In the genomic region with DNA sequence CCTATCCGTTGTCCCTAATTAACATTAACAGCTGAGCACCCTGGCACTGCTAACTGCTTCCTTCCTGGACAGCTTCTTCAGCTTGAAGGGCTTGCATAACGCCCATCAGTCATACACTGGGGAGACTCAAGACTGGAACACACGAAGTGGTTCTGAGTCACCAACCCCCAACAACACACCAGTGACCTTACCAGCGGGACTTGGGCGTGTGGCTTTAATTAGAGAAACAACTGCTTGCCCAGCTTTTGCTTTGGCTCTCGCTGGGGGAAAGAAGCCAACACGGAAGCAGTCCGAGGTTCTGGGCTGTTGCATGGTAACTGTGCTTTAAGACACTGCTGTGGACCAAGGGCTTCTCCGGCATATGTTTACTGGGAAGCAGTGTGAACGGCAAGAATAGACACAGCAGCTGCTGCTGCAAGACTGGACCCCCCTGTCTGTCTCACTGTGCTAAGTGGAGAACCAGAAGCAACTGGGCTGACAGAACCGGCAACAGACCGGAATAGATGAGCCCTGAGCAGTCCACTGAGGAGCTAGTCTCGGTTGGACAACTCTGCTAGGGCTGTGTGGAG, we compare ENCODE assay signal across 9 mouse cellular contexts. TPM values are rescaled to one million over a fixed set of nuclear protein-coding genes. Genes with fewer than 3 reads are reported as not detected.
DNase-seq lines count a peak whose midpoint lies in the region; ATAC-seq and TF ChIP-seq lines count a peak whose summit lies in the region.
"Had no signal": no experiment of that assay in that cellular context is flagged by ENCODE, and none has a peak within 500 bp of the region (broad histone marks: within the 10 kb centered on the region; RNA-seq: fewer than 3 reads in every experiment).

No protein-coding gene starts in this region.

- no peak for TF ChIP-seq CTCF in gastrocnemius, adult 2 months (IDR thresholded peaks at IDR 0.05)
- no peak for TF ChIP-seq CTCF in lung, embryonic 14.5 days (IDR thresholded peaks at IDR 0.05; ENCODE audit: low read depth)

- H3K36me3 ChIP-seq in intestine, embryonic 15.5 days: no peaks in the 10 kb centered on the region
- H3K36me3 ChIP-seq in lung, embryonic 14.5 days (ENCODE audit: insufficient read depth): no peaks in the 10 kb centered on the region
- H3K36me3 ChIP-seq: liver, embryonic 13.5 days had no signal

- H3K9me3 ChIP-seq in intestine, embryonic 15.5 days: no peaks in the 10 kb centered on the region
- H3K9me3 ChIP-seq in lung, embryonic 14.5 days (ENCODE audit: low read depth, low read length): no peaks in the 10 kb centered on the region
- H3K9me3 ChIP-seq: liver, embryonic 13.5 days had no signal

- no peaks in the 10 kb centered on the region for H3K27me3 ChIP-seq in intestine, embryonic 15.5 days (replicated peaks)
- H3K27me3 ChIP-seq in lung, embryonic 14.5 days (ENCODE audit: insufficient read depth, low read length): no peaks in the 10 kb centered on the region
- H3K27me3 ChIP-seq: liver, embryonic 13.5 days had no signal

- intact Hi-C loops in gastrocnemius, adult 2 months (cut with DNase I): no loop called here

- no peaks in the 10 kb centered on the region for H3K4me1 ChIP-seq in intestine, embryonic 15.5 days (replicated peaks)
- H3K4me1 ChIP-seq in lung, embryonic 14.5 days (ENCODE audit: insufficient read depth): no peaks in the 10 kb centered on the region
- H3K4me1 ChIP-seq: liver, embryonic 13.5 days had no signal

- DNase-seq in layer of hippocampus, adult 9-11 months: peak; percentile 11
- no peak for DNase-seq in layer of hippocampus, adult 11-12 months (ENCODE audit: low spot score)
- peak; percentile 61 for DNase-seq in brain, adult 2 months (ENCODE audit: low read depth, low spot score)
- DNase-seq in gastrocnemius, adult 2 months: peak; percentile 86
- peak; percentile 64 for DNase-seq in lung, embryonic 14.5 days
- DNase-seq in right cerebral cortex, postnatal 14 days: peak; percentile 18
- no peak for DNase-seq in thymus, postnatal 14 days
- DNase-seq: liver, embryonic 13.5 days had no signal

- peak overlapping the region; percentile 84 for H3K27ac ChIP-seq in gastrocnemius, adult 2 months
- no peak overlapping the region for H3K27ac ChIP-seq in intestine, embryonic 15.5 days
- H3K27ac ChIP-seq in lung, embryonic 14.5 days (ENCODE audit: low read depth): no peak overlapping the region
- H3K27ac ChIP-seq: liver, embryonic 13.5 days had no signal

- peak overlapping the region; percentile 71 for H3K4me3 ChIP-seq in gastrocnemius, adult 2 months
- no peak overlapping the region for H3K4me3 ChIP-seq in intestine, embryonic 15.5 days (replicated peaks)
- no peak overlapping the region for H3K4me3 ChIP-seq in lung, embryonic 14.5 days (ENCODE audit: low read depth, low read length)
- H3K4me3 ChIP-seq: liver, embryonic 13.5 days had no signal

- no peak overlapping the region for H3K9ac ChIP-seq in intestine, embryonic 15.5 days
- no peak overlapping the region for H3K9ac ChIP-seq in lung, embryonic 14.5 days
- H3K9ac ChIP-seq: liver, embryonic 13.5 days had no signal

- peak overlapping the region; percentile 35; the same call in 1 of the 2 replicates for H3K4me2 ChIP-seq in intestine, embryonic 15.5 days (replicated peaks)
- peak overlapping the region; percentile 39 for H3K4me2 ChIP-seq in lung, embryonic 14.5 days
- H3K4me2 ChIP-seq: liver, embryonic 13.5 days had no signal

- ATAC-seq in intestine, embryonic 15.5 days: 0 out of 2 replicates have a peak, but pooled peaks have one; percentile 10
- peak; percentile 49; the same call in 1 of the 2 replicates for ATAC-seq in lung, embryonic 14.5 days (ENCODE audit: insufficient read depth)

- 40% methylated on average over 13 of the region's 13 CpGs for WGBS in intestine, embryonic 15.5 days
- 37% methylated on average over 13 of the region's 13 CpGs for WGBS in lung, embryonic 14.5 days

RNA-seq across cellular contexts. Expression of a gene that starts 11.3 kb away (rescaled TPM):
- 1 to 10 TPM; 2.3 to 3.0 TPM for total RNA-seq in gastrocnemius, adult 2 months (2021)
- 10.4 and 11.1 TPM in 2 replicates for polyA plus RNA-seq in intestine, embryonic 15.5 days (2015; fragmentation: Nextera tagmentation; extraction: Ambion mirVana)
- polyA plus RNA-seq in lung, embryonic 14.5 days (2014; fragmentation: Nextera tagmentation; extraction: Ambion mirVana): 3.5 and 4.1 TPM in 2 replicates

Comparison
In these comparisons a context has a peak if more than half of its experiments do, and no peak if none do; other contexts are left out.
1. DNase-seq: peak in layer of hippocampus, adult 9-11 months (single experiment), brain, adult 2 months (single experiment), gastrocnemius, adult 2 months (single experiment), lung, embryonic 14.5 days (single experiment) and right cerebral cortex, postnatal 14 days (single experiment); none in layer of hippocampus, adult 11-12 months (single experiment) and thymus, postnatal 14 days (single experiment).